Mouse (Mus musculus) erythroblast, embryonic 14.5 days (primary cell): ENCODE measurements around the gene Dmc1. TPM values are rescaled to one million over a fixed set of nuclear protein-coding genes. Genes with fewer than 3 reads are reported as not detected.

Experiments
- H3K27me3 ChIP-seq: 2 replicates; pipeline ENCODE4 v1.6.1; 2012; ENCODE audit warnings: inconsistent platforms; ENCODE audit not compliant: control insufficient read depth
- H3K36me3 ChIP-seq: 2 replicates; pipeline ENCODE4 v1.6.1; 2012; ENCODE audit warnings: mild to moderate bottlenecking, inconsistent platforms; ENCODE audit not compliant: control insufficient read depth
- H3K4me1 ChIP-seq: 2 replicates; pipeline ENCODE4 v1.6.1; 2012; ENCODE audit warnings: inconsistent platforms; ENCODE audit not compliant: control insufficient read depth
- H3K4me3 ChIP-seq: replicated peaks from 2 replicates; pipeline ENCODE3; 2012; ENCODE audit warnings: moderate library complexity, mild to moderate bottlenecking, inconsistent platforms
- H3K9me3 ChIP-seq: 2 replicates; pipeline ENCODE4 v1.6.1; 2012; ENCODE audit warnings: low read length, inconsistent platforms, mixed read lengths; ENCODE audit not compliant: control insufficient read depth
- GATA1 ChIP-seq: IDR thresholded peaks from 2 replicates; pipeline ENCODE4 v1.6.1; 2012; ENCODE audit warnings: low read length, inconsistent platforms, mixed read lengths
- TAL1 ChIP-seq: IDR thresholded peaks from 3 replicates; pipeline ENCODE4 v1.6.1; 2012; ENCODE audit warnings: low read length, inconsistent platforms, mixed read lengths
- polyA plus RNA-seq: library from polyadenylated mRNA; stranded (reverse); fragments of >175 nt; gene quantifications from 2 replicates; pipeline ENCODE4 v1.2.3, GENCODE M21; 2012

Dmc1 gene
- polyA plus RNA-seq, 1 experiment = not detected

GRCm38 (mm10) chr15:79617135-79617534, 12.2 kb upstream of the Dmc1 start:
- Histone ChIP-seq H3K9me3 (no peaks in the 10 kb centered on the region), H3K4me1 (peaks cover 15% of the 10 kb centered on the region)
- TF ChIP-seq GATA1 (no peak), TAL1 (no peak)

GRCm38 (mm10) chr15:79616729-79617128, 11.8 kb upstream of the Dmc1 start:
- Histone ChIP-seq H3K36me3 (no peaks in the 10 kb centered on the region), H3K27me3 (no peaks in the 10 kb centered on the region), H3K4me1 (peaks cover 15% of the 10 kb centered on the region), H3K9me3 (no peaks in the 10 kb centered on the region), H3K4me3 (no peak overlapping the region)
- TF ChIP-seq TAL1 = no peak

More at GRCm38 (mm10) chr15:79617135-79617534, 12.2 kb upstream of the Dmc1 start:
- Histone ChIP-seq H3K27me3 (no peaks in the 10 kb centered on the region), H3K4me3 (no peak overlapping the region), H3K36me3 (no peaks in the 10 kb centered on the region)

- Histone ChIP-seq H3K9me3 (no peaks in the 10 kb centered on the region), H3K36me3 (no peaks in the 10 kb centered on the region), H3K27me3 (no peaks in the 10 kb centered on the region), H3K4me3 (no peak overlapping the region), H3K4me1 (peaks cover 10% of the 10 kb centered on the region)
- TF ChIP-seq TAL1 (no peak), GATA1 (no peak)
These were observed 10.6 kb upstream of the Dmc1 start for GRCm38 (mm10) chr15:79615501-79615900.

GRCm38 (mm10) chr15:79609226-79609625, 4.3 kb upstream of the Dmc1 start:
- Histone ChIP-seq H3K4me3 (no peak overlapping the region), H3K9me3 (peaks cover 10% of the 10 kb centered on the region; the same call in 1 of the 2 replicates), H3K4me1 (peaks cover 9% of the 10 kb centered on the region; the same call in 1 of the 2 replicates), H3K27me3 (peaks cover 17% of the 10 kb centered on the region), H3K36me3 (no peaks in the 10 kb centered on the region)
- TF ChIP-seq TAL1 (no peak), GATA1 (no peak)

- peaks cover 9% of the 10 kb centered on the region; the same call in 1 of the 2 replicates for H3K4me1 ChIP-seq
- TF ChIP-seq TAL1 (no peak), GATA1 (no peak)
- H3K36me3 ChIP-seq = no peaks in the 10 kb centered on the region
- peaks cover 20% of the 10 kb centered on the region for H3K27me3 ChIP-seq
- no peak overlapping the region for H3K4me3 ChIP-seq
- H3K9me3 ChIP-seq = peaks cover 11% of the 10 kb centered on the region; the same call in 1 of the 2 replicates
These were observed 3.3 kb upstream of the Dmc1 start for GRCm38 (mm10) chr15:79608214-79608613.

- H3K4me3 ChIP-seq = no peak overlapping the region
- TF ChIP-seq TAL1 (no peak), GATA1 (no peak)
- peaks cover 9% of the 10 kb centered on the region; the same call in 1 of the 2 replicates for H3K4me1 ChIP-seq
- peaks cover 11% of the 10 kb centered on the region; the same call in 1 of the 2 replicates for H3K9me3 ChIP-seq
- peaks cover 23% of the 10 kb centered on the region for H3K27me3 ChIP-seq
- H3K36me3 ChIP-seq = no peaks in the 10 kb centered on the region
These were observed 2.8 kb upstream of the Dmc1 start for GRCm38 (mm10) chr15:79607757-79608156.

GRCm38 (mm10) chr15:79606161-79606560, 1.3 kb upstream of the Dmc1 start:
- Histone ChIP-seq H3K36me3 (no peaks in the 10 kb centered on the region), H3K9me3 (peaks cover 11% of the 10 kb centered on the region; the same call in 1 of the 2 replicates), H3K4me1 (peaks cover 9% of the 10 kb centered on the region; the same call in 1 of the 2 replicates), H3K27me3 (peaks cover 25% of the 10 kb centered on the region), H3K4me3 (no peak overlapping the region)
- TF ChIP-seq GATA1 (no peak), TAL1 (no peak)

- no peak overlapping the region for H3K4me3 ChIP-seq
- peaks cover 9% of the 10 kb centered on the region; the same call in 1 of the 2 replicates for H3K9me3 ChIP-seq
- peaks cover 7% of the 10 kb centered on the region; the same call in 1 of the 2 replicates for H3K4me1 ChIP-seq
- H3K27me3 ChIP-seq = peaks cover 17% of the 10 kb centered on the region
- H3K36me3 ChIP-seq = no peaks in the 10 kb centered on the region
- TF ChIP-seq TAL1 = no peak
- no peak for TF ChIP-seq GATA1
These were observed 4.7 kb downstream of the Dmc1 start for GRCm38 (mm10) chr15:79600176-79600575.

- TF ChIP-seq GATA1 (no peak), TAL1 (no peak)
These were observed 6.2 kb downstream of the Dmc1 start for GRCm38 (mm10) chr15:79598715-79599114.

GRCm38 (mm10) chr15:79581581-79581980, 23.3 kb downstream of the Dmc1 start:
- Histone ChIP-seq H3K4me1 (no peaks in the 10 kb centered on the region), H3K27me3 (no peaks in the 10 kb centered on the region), H3K36me3 (no peaks in the 10 kb centered on the region), H3K4me3 (no peak overlapping the region), H3K9me3 (no peaks in the 10 kb centered on the region)
- TF ChIP-seq GATA1 (no peak), TAL1 (no peak)

More at GRCm38 (mm10) chr15:79598715-79599114, 6.2 kb downstream of the Dmc1 start:
- Histone ChIP-seq H3K36me3 (no peaks in the 10 kb centered on the region), H3K4me3 (no peak overlapping the region), H3K9me3 (no peaks in the 10 kb centered on the region; the same call in 1 of the 2 replicates), H3K4me1 (no peaks in the 10 kb centered on the region), H3K27me3 (peaks cover 6% of the 10 kb centered on the region)
